Mouse (Mus musculus): Measurements from ENCODE around the gene Nop56. TPM values are rescaled to one million over a fixed set of nuclear protein-coding genes. Genes with fewer than 3 reads are reported as not detected.

Nop56 gene
- total RNA-seq, 1 experiment from 2014 or later: 547 TPM

- ATAC-seq (replicated peaks in 1 of 2; ENCODE audit: insufficient read depth in 1 of 2, low FRiP score in 2 of 2, low TSS enrichment in 1 of 2, low read depth in 1 of 2, poor library complexity in 2 of 2, severe bottlenecking in 2 of 2): no peak
Observed at GRCm38 (mm10) chr2:130293009-130293408, 18.8 kb downstream of the Nop56 start.

DNA sequence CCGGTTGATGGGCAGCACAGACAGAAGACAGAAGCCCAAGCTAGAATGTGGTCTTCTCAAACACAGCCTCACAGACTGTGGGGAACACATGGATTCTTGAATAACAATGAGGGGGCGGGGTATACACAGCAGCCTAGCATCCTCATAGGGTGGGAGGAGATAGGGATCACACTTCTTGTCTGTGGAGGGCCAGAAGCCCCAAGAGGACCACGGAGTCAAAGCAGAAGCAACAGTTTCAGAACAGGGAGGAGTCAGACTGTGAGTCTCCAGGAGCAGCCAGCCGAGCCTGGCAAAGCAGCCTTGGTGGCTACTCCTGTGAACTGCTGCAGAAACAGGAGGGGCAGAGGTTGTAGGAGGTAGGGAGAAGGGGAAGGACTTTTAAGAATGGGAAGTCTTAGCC lies 19.3 kb downstream of the Nop56 start:
- ATAC-seq (replicated peaks in 1 of 2; ENCODE audit: insufficient read depth in 1 of 2, low FRiP score in 2 of 2, low TSS enrichment in 1 of 2, low read depth in 1 of 2, poor library complexity in 2 of 2, severe bottlenecking in 2 of 2): no peak; a peak in 1 of 4 replicates

DNA sequence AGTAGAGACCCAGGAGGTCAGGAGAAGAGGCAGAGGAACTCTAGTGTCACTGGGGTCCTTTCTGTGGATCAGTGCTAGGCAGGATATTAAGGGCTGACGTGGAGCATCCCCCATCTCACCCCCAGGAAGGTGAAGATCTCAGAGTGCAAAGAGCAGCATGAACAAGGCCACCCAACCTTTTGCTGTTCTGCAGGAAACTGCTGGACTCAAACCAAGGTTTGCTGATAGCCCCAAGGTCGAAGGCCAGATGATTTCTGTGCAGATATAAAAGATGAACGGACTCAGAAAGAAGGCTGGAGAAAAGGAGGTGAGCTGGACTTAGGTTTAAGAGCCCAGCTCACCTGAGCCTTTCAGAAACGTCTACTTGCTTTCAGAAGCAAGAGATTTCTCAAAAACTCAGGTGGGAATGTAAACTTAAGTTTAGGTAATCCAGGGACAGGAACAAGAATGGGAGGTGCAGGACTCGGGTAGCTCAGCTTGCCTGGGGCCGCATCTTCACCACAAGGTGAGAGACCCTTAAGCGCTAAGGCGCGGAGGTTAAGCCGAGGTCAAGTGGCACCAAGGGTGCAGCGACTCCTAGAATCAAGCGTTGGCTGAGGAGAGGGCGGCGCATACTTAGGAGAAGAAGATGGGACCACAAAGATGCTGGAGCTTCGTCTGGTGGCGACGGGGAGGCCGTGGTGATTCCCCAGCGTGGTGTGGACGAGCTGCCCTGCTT lies 20.1 kb downstream of the Nop56 start:
- ATAC-seq (replicated peaks in 1 of 2; ENCODE audit: insufficient read depth in 1 of 2, low FRiP score in 2 of 2, low TSS enrichment in 1 of 2, low read depth in 1 of 2, poor library complexity in 2 of 2, severe bottlenecking in 2 of 2): no peak

DNA sequence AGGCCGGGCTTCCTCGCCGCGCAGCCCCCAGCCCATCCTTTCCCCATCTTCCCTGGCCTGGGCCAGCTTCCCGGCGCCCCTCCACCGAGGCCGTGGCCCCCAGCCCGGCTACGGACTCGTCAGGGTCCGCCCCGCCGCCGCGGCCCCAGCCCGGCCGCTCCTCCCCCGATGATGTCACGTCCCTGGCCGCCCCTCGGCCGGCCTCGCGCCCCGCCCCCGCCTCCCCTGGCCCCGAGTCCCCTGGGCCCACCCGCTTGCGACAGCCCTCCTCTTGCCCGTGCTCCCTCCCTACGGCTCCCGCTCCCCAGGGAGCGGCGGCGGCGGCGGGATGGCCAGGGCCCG lies 20.7 kb downstream of the Nop56 start, which contains the start of gene Ebf4:
Gene Ebf4, plus strand, starts transcription at position 234 of the 342 bp plus-strand sequence.
- no peak for ATAC-seq (replicated peaks in 1 of 2; ENCODE audit: insufficient read depth in 1 of 2, low FRiP score in 2 of 2, low TSS enrichment in 1 of 2, low read depth in 1 of 2, poor library complexity in 2 of 2, severe bottlenecking in 2 of 2)

DNA sequence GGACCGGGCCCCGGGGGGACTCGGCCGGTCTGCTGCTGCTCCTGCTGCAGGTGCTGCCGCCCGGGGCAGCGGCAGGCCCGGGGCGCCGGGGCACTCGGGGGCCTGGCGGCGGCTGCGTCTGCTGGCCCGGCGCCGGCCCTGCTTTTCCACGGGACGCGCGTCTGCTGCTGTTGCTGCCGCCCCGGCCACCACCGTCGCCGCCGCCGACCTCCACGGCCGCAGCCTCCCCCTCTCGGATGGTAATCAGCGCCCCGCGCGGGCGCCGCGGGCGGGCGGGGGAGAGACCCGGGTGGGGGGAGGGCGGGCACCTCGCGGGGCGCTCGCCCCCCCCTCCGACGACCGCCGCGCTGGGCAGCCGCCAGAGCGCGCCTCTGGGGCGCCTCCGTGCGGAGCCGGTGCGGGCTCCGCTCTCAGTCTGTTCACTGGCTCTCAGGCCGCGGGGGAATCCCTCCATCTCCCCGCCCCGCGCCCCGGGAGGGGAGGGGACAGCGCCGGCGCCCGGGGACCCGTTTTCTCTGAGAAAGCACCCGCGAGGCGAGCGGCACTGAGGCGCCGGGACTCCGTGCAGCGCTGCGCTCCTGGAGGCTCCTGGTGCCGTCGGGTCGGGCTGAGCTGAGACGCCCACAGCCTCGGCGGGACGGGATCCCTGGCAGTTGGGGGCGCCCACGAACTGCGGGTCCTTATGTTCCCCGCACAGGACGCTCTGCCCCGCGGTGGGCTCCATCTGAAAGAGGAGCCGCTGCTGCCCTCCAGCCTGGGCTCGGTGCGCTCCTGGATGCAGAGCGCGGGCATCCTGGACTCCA lies 21.3 kb downstream of the Nop56 start:
- ATAC-seq (replicated peaks in 1 of 2; ENCODE audit: insufficient read depth in 1 of 2, low FRiP score in 2 of 2, low TSS enrichment in 1 of 2, low read depth in 1 of 2, poor library complexity in 2 of 2, severe bottlenecking in 2 of 2): no peak

- ATAC-seq (replicated peaks in 1 of 2; ENCODE audit: insufficient read depth in 1 of 2, low FRiP score in 2 of 2, low TSS enrichment in 1 of 2, low read depth in 1 of 2, poor library complexity in 2 of 2, severe bottlenecking in 2 of 2): no peak
Observed at GRCm38 (mm10) chr2:130296134-130296745, 22.0 kb downstream of the Nop56 start.

DNA sequence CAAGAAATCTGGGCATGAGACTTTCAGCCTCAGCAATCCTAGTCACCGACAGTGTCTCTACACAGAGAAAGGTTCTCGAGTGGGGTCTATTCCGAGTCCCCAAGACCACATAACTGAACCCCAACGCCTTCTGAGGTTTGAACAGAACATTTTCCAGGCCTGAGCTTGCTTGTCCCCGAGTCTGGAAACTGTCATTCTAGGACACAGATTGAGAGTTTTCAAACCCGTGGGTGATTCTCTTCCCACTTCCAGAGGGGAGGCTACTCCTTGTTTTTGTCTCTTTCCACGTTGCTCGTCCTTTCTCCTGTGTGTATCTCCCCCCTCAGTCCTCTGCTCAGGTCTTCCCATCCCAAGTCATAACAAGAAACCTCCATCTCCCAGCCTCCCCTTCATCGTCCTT lies 23.4 kb downstream of the Nop56 start:
- ATAC-seq (replicated peaks in 1 of 2; ENCODE audit: insufficient read depth in 1 of 2, low FRiP score in 2 of 2, low TSS enrichment in 1 of 2, low read depth in 1 of 2, poor library complexity in 2 of 2, severe bottlenecking in 2 of 2): no peak

GRCm38 (mm10) chr2:130303014-130303413 lies 28.8 kb downstream of the Nop56 start:
- no peak for ATAC-seq (replicated peaks in 1 of 2; ENCODE audit: insufficient read depth in 1 of 2, low FRiP score in 2 of 2, low TSS enrichment in 1 of 2, low read depth in 1 of 2, poor library complexity in 2 of 2, severe bottlenecking in 2 of 2)

DNA sequence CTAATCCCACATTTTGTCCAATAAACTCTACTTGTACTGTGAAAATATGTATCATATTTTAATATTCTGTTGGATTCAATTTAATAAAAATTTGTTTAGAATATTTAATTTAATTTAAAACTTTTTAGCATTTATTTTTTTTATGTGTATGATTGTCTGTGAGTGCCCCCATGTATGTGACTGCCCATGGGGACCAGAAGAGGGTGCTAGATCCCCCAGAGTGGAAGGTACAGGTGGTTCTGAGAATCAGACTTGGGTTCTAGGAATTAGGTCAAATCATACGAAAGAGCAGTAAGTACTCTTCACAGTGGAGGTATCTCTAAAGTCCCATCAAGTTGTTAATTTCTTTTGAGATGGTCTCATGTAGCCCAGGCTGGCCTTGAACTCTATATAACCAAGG lies 52.8 kb downstream of the Nop56 start:
- no peak for ATAC-seq (replicated peaks in 1 of 2; ENCODE audit: insufficient read depth in 1 of 2, low FRiP score in 2 of 2, low TSS enrichment in 1 of 2, low read depth in 1 of 2, poor library complexity in 2 of 2, severe bottlenecking in 2 of 2)

Other genes starting within 250 kb of the Nop56 start
- gene Tgm6, start 162.0 kb upstream of the Nop56 start, total RNA-seq (2017): not detected in 2 replicates
- gene Snrpb, start 95.0 kb upstream of the Nop56 start, total RNA-seq (2017): 135 and 198 TPM in 2 replicates
- gene Tmc2, start 79.2 kb upstream of the Nop56 start, total RNA-seq (2017): not detected in 2 replicates
- 98.3 and 145 TPM in 2 replicates for gene Idh3b, start 10.1 kb downstream of the Nop56 start, total RNA-seq (2017)
- not detected in 2 replicates for gene Ebf4, start 20.7 kb downstream of the Nop56 start, total RNA-seq (2017)
- gene Cpxm1, start 123.1 kb downstream of the Nop56 start, total RNA-seq (2017): 0.94 and 6.9 TPM in 2 replicates
- not detected in 2 replicates for gene Gm28372, start 130.8 kb downstream of the Nop56 start, total RNA-seq (2017)
- gene 1700020A23Rik, start 130.8 kb downstream of the Nop56 start, total RNA-seq (2017): not detected in 2 replicates
- not detected in 2 replicates for gene Tmem239, start 132.0 kb downstream of the Nop56 start, total RNA-seq (2017)
- gene Vps16, start 149.9 kb downstream of the Nop56 start, total RNA-seq (2017): 127 and 142 TPM in 2 replicates
- 11.5 and 12.5 TPM in 2 replicates for gene Pced1a, start 150.3 kb downstream of the Nop56 start, total RNA-seq (2017)
- gene Ptpra, start 175.8 kb downstream of the Nop56 start, total RNA-seq (2017): 155 and 171 TPM in 2 replicates

Measured in hematopoietic stem cell, adult 5-6 weeks (primary cell).